Mouse (Mus musculus): Measurements from ENCODE around the gene Itgb4. TPM values are rescaled to one million over a fixed set of nuclear protein-coding genes. Genes with fewer than 3 reads are reported as not detected.
"Not testable (repeated sequence)": the region's sequence is repeated elsewhere in the genome, so short reads cannot be mapped to it uniquely, and the experiment has no call there.

Gene Itgb4
- polyA plus RNA-seq, 1 experiment from 2014 or later = 1.2 TPM

- no peak overlapping the region for H3K4me2 ChIP-seq
- H3K9me3 ChIP-seq (replicated peaks) = no peaks in the 10 kb centered on the region
- no peaks in the 10 kb centered on the region for H3K27me3 ChIP-seq
- H3K36me3 ChIP-seq = peaks cover 21% of the 10 kb centered on the region
- 88% methylated on average over 8 of the region's 8 CpGs for WGBS
- no peak overlapping the region for H3K4me3 ChIP-seq
- H3K27ac ChIP-seq = no peak overlapping the region
- H3K9ac ChIP-seq = no peak overlapping the region
- H3K4me1 ChIP-seq (replicated peaks) = peaks cover 26% of the 10 kb centered on the region
- no peak for ATAC-seq (replicated peaks; ENCODE audit: insufficient number of reproducible peaks, insufficient read depth, low FRiP score, low read depth)
Observed at GRCm38 (mm10) chr11:116010146-116010545, 35.6 kb downstream of the Itgb4 start.

DNA sequence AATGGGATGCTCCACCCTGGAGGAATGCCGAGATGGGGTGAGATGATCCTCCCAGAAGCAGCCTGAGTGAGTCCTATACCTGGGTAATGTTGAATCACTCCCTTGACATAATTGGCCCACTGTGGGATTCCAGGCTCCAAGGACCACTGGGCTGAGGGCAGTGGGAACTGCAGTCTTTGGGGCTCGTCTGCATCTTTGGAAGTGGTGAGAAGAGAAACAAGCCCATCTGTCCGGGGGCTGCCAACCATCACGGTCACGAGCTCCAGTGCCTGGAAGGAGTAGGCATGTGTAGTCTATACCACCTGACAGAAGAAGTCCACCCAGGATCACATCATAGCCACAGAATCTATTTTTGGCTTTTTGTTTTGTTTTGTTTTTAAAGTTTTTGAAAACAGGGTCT is 36.4 kb downstream of the Itgb4 start:
- no peak overlapping the region for H3K9ac ChIP-seq
- WGBS = 76% methylated on average over 5 of the region's 5 CpGs
- H3K27ac ChIP-seq = 0 out of 2 replicates have a peak overlapping the region, but pooled peaks have one; percentile 91
- ATAC-seq (replicated peaks; ENCODE audit: insufficient number of reproducible peaks, insufficient read depth, low FRiP score, low read depth) = no peak
- no peak overlapping the region for H3K4me2 ChIP-seq
- H3K4me1 ChIP-seq (replicated peaks) = peaks cover 18% of the 10 kb centered on the region
- H3K4me3 ChIP-seq = no peak overlapping the region
- peaks cover 21% of the 10 kb centered on the region for H3K36me3 ChIP-seq
- H3K9me3 ChIP-seq (replicated peaks) = no peaks in the 10 kb centered on the region
- H3K27me3 ChIP-seq = no peaks in the 10 kb centered on the region

GRCm38 (mm10) chr11:116011529-116012261 is 37.2 kb downstream of the Itgb4 start:
- H3K27ac ChIP-seq = peak overlapping the region; percentile 91
- H3K9ac ChIP-seq = peak overlapping the region; percentile 82
- H3K27me3 ChIP-seq = no peaks in the 10 kb centered on the region
- 27% methylated on average over 14 of the region's 14 CpGs for WGBS
- H3K4me1 ChIP-seq (replicated peaks) = peaks cover 17% of the 10 kb centered on the region
- H3K4me3 ChIP-seq = peak overlapping the region; percentile 70
- H3K4me2 ChIP-seq = peak overlapping the region; percentile 83
- H3K36me3 ChIP-seq = peaks cover 21% of the 10 kb centered on the region
- H3K9me3 ChIP-seq (replicated peaks) = no peaks in the 10 kb centered on the region
- no peak for ATAC-seq (replicated peaks; ENCODE audit: insufficient number of reproducible peaks, insufficient read depth, low FRiP score, low read depth)

DNA sequence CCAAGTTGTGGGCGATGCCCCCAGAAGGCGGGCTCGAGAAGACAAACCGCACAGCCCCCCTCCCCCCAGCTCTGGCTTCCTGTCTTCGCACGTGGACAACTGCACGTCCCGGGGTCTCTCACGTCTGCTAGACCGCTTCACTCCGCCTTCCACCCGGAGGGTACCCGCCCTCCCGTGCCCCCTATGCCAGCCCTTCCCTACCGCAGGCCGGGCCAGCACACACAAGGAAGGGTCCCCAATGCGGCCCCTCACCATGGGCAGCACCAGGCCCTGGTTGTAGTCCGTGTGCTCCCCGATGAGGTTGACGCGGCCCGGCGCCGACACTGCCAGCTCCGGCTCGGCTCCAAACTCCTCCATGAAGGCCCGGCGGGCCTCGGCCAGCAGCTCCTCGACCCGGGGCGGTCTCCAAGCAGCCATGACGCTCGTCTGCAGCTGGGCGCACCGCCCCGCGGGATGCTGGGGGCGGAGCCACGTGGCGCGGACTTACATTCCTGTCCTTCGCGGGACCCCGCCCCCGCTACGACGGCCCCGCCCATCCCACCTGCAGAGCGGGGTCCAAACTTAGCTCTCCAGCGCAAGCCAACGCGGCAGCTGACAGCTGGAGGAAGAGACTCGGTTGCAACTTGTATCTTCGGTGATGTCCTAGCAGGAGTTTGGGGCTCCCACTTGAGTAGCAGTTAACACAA is 37.9 kb downstream of the Itgb4 start, which contains the start of gene Galk1:
Galk1 (minus strand) TSS at position 458 of the 686 bp plus-strand sequence.
- Histone ChIP-seq H3K9ac (peak within 1 kb of the TSS; percentile 82), H3K36me3 (peaks cover 16% of the 10 kb centered on the region), H3K9me3 (replicated peaks) (no peaks in the 10 kb centered on the region), H3K4me3 (peak within 1 kb of the TSS; percentile 70), H3K4me2 (peak within 1 kb of the TSS; percentile 83), H3K4me1 (replicated peaks) (peaks cover 17% of the 10 kb centered on the region), H3K27me3 (no peaks in the 10 kb centered on the region), H3K27ac (peak within 1 kb of the TSS; percentile 91)
- under 1% methylated on average over 55 of the region's 55 CpGs for WGBS
- peak; percentile 91 for ATAC-seq (replicated peaks; ENCODE audit: insufficient number of reproducible peaks, insufficient read depth, low FRiP score, low read depth)

- ATAC-seq (replicated peaks; ENCODE audit: insufficient number of reproducible peaks, insufficient read depth, low FRiP score, low read depth) = no peak
- no peak overlapping the region for H3K27ac ChIP-seq
Observed at GRCm38 (mm10) chr11:116014821-116015220, 40.3 kb downstream of the Itgb4 start.

GRCm38 (mm10) chr11:116018106-116018505 is 43.6 kb downstream of the Itgb4 start:
- Histone ChIP-seq H3K9me3 (replicated peaks) (no peaks in the 10 kb centered on the region), H3K4me2 (no peak overlapping the region), H3K27ac (no peak overlapping the region), H3K27me3 (no peaks in the 10 kb centered on the region), H3K9ac (no peak overlapping the region), H3K4me1 (replicated peaks) (peaks cover 13% of the 10 kb centered on the region), H3K4me3 (no peak overlapping the region), H3K36me3 (peaks cover 13% of the 10 kb centered on the region)
- WGBS = 31% methylated on average over 6 of the region's 6 CpGs
- ATAC-seq (replicated peaks; ENCODE audit: insufficient number of reproducible peaks, insufficient read depth, low FRiP score, low read depth) = no peak

More at GRCm38 (mm10) chr11:116014821-116015220, 40.3 kb downstream of the Itgb4 start:
- no peaks in the 10 kb centered on the region for H3K27me3 ChIP-seq
- 61% methylated on average over 8 of the region's 8 CpGs for WGBS
- H3K36me3 ChIP-seq = no peaks in the 10 kb centered on the region; the same call in 1 of the 2 replicates
- no peak overlapping the region for H3K4me3 ChIP-seq
- no peaks in the 10 kb centered on the region for H3K9me3 ChIP-seq (replicated peaks)
- H3K4me1 ChIP-seq (replicated peaks) = peaks cover 17% of the 10 kb centered on the region
- H3K9ac ChIP-seq = no peak overlapping the region
- H3K4me2 ChIP-seq = no peak overlapping the region

DNA sequence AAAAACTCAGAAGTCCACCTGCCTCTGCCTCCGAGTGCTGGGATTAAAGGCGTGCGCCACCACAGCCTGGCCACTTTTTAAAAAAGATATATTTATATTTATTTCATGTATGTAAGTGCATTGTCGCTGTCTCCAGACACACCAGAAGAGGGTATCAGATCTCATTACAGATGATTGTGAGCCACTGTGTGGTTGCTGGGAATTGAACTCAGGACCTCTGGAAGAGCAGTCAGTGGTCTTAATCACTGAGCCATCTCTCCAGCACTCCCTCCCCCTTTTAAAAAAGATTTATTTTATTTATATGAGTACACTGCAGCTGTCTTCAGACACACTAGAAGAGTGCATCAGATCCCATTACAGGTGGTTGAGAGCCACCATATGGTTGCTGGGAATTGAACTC is 44.4 kb downstream of the Itgb4 start:
- 90% methylated on average over 4 of the region's 4 CpGs for WGBS
- H3K27ac ChIP-seq; H3K9ac ChIP-seq; H3K9me3 ChIP-seq (replicated peaks); H3K27me3 ChIP-seq; ATAC-seq (replicated peaks; ENCODE audit: insufficient number of reproducible peaks, insufficient read depth, low FRiP score, low read depth); H3K4me3 ChIP-seq; H3K4me2 ChIP-seq: not testable (repeated sequence)
- Histone ChIP-seq H3K36me3 (peaks cover 13% of the 10 kb centered on the region), H3K4me1 (replicated peaks) (peaks cover 12% of the 10 kb centered on the region)

GRCm38 (mm10) chr11:116019360-116019791 is 44.9 kb downstream of the Itgb4 start:
- Histone ChIP-seq H3K9ac (no peak overlapping the region), H3K27me3 (no peaks in the 10 kb centered on the region), H3K4me2 (no peak overlapping the region), H3K4me3 (no peak overlapping the region), H3K9me3 (replicated peaks) (no peaks in the 10 kb centered on the region), H3K27ac (no peak overlapping the region), H3K4me1 (replicated peaks) (peaks cover 12% of the 10 kb centered on the region), H3K36me3 (peaks cover 13% of the 10 kb centered on the region)
- no peak for ATAC-seq (replicated peaks; ENCODE audit: insufficient number of reproducible peaks, insufficient read depth, low FRiP score, low read depth)
- 68% methylated on average over 1 of the region's 1 CpGs for WGBS

GRCm38 (mm10) chr11:116019976-116020411 is 45.5 kb downstream of the Itgb4 start:
- WGBS = 76% methylated on average over 2 of the region's 2 CpGs
- Histone ChIP-seq H3K4me3 (no peak overlapping the region), H3K4me1 (replicated peaks) (peaks cover 12% of the 10 kb centered on the region), H3K4me2 (no peak overlapping the region), H3K9me3 (replicated peaks) (no peaks in the 10 kb centered on the region), H3K9ac (no peak overlapping the region), H3K27ac (peak overlapping the region; percentile 27; the same call in 1 of the 2 replicates), H3K27me3 (no peaks in the 10 kb centered on the region), H3K36me3 (peaks cover 13% of the 10 kb centered on the region)
- no peak for ATAC-seq (replicated peaks; ENCODE audit: insufficient number of reproducible peaks, insufficient read depth, low FRiP score, low read depth)

DNA sequence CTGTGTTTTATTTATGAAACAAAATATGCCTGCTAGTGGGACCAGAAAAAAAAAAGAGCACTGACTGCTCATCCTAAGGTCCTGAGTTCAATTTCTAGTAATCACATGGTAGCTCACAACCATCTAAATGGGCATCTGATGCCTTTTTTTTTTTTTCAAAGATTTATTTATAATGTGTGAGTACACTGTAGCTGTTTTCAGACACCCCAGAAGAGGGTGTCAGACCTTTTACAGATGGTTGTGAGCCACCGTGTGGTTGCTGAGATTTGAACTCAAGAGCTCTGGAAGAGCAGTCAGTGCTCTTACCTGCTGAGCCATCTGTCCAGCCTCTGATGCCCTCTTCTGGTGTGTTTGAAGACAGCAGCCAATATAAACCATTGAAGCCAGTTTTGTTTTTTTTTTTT is 46.0 kb downstream of the Itgb4 start:
- Histone ChIP-seq H3K9me3 (replicated peaks) (no peaks in the 10 kb centered on the region), H3K9ac (no peak overlapping the region), H3K4me1 (replicated peaks) (peaks cover 12% of the 10 kb centered on the region), H3K27me3 (no peaks in the 10 kb centered on the region), H3K27ac (0 out of 2 replicates have a peak overlapping the region, but pooled peaks have one; percentile 24), H3K4me2 (no peak overlapping the region), H3K36me3 (peaks cover 13% of the 10 kb centered on the region), H3K4me3 (no peak overlapping the region)
- no peak for ATAC-seq (replicated peaks; ENCODE audit: insufficient number of reproducible peaks, insufficient read depth, low FRiP score, low read depth)
- 29% methylated on average over 1 of the region's 1 CpGs for WGBS
